Mouse (Mus musculus) kidney, embryonic 15.5 days (tissue): ENCODE measurements around the gene Lonp1. TPM values are rescaled to one million over a fixed set of nuclear protein-coding genes. Genes with fewer than 3 reads are reported as not detected.

ENCODE experiments used
- ATAC-seq: fragments of 200-750 bp; cut with Nextera tagmentation; replicated peaks from 2 replicates; pipeline ENCODE4 v1.8.0; 2017; ENCODE audit warnings: moderate TSS enrichment; ENCODE audit not compliant: low FRiP score
- H3K27ac ChIP-seq: fragments of 300-500 bp; sonication (generic); 2 replicates; pipeline ENCODE4 v1.5.1; 2015; ENCODE audit warnings: mild to moderate bottlenecking, inconsistent platforms
- H3K27me3 ChIP-seq: fragments of 300-500 bp; sonication (generic); 2 replicates; pipeline ENCODE4 v1.6.1; 2015; ENCODE audit warnings: inconsistent platforms
- H3K36me3 ChIP-seq: fragments of 300-500 bp; sonication (generic); 2 replicates; pipeline ENCODE4 v1.6.1; 2015; ENCODE audit warnings: inconsistent platforms
- H3K4me1 ChIP-seq: fragments of 300-500 bp; sonication (generic); 2 replicates; pipeline ENCODE4 v1.6.1; 2015; ENCODE audit warnings: inconsistent platforms
- H3K4me2 ChIP-seq: fragments of 300-500 bp; sonication (generic); 2 replicates; pipeline ENCODE4 v1.6.1; 2015; ENCODE audit warnings: moderate library complexity, mild to moderate bottlenecking, inconsistent platforms
- H3K4me3 ChIP-seq: fragments of 300-500 bp; sonication (generic); replicated peaks from 2 replicates; pipeline ENCODE4 v1.5.1; 2015; ENCODE audit warnings: mild to moderate bottlenecking, inconsistent platforms
- H3K9ac ChIP-seq: fragments of 300-500 bp; sonication (generic); 2 replicates; pipeline ENCODE4 v1.6.1; 2015; ENCODE audit warnings: mild to moderate bottlenecking, inconsistent platforms
- H3K9me3 ChIP-seq: fragments of 300-500 bp; sonication (generic); replicated peaks from 2 replicates; pipeline ENCODE4 v1.6.1; 2016; ENCODE audit warnings: inconsistent platforms
- WGBS: fragments of 180-500 bp; shearing (Covaris S2); methylation state at CpG from one replicate; pipeline ENCODE4 v1.1.7; 2015; ENCODE audit warnings: mixed read lengths; 5-methylcytosine and 5-hydroxymethylcytosine counted together
- polyA plus RNA-seq: library from polyadenylated mRNA; unstranded; fragments of >200 nt; fragmentation: Nextera tagmentation; extraction: Ambion mirVana; gene quantifications from 2 replicates; pipeline ENCODE4 v1.2.1, GENCODE M21; 2015

Gene Lonp1
- polyA plus RNA-seq, 1 experiment from 2014 or later, result 63.8 TPM

DNA sequence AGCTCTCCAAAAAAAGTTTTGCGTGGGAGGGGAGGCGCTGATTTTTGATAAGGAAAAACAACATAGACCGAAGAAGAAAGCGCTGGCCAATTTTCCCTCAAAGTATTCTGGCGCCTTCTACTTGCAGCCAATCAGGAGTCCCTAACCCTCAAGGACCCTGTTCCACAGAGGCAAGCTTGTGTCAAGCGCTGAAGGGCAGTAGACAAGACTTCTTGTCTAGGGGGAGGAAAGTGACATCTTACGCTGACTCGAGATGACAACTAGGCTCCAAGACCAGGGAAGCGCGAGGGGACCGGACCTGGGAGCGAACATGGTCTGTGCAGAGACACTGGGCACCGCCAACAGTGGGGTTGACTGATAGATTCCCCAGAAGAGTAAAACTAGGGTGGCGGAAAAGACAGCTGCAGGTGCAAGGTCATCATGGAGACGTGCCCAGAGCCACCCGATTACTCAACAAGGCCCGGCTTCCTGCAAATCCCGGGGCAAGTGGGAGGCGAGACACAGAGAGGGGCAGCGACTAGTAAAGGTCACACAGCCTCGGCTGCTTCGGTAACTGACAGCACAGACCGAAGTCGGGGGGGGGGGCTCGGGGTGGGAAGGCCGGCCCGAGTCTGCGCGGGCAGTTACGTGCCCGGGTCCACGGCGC is 43.0 kb downstream of the Lonp1 start:
- peak overlapping the region; percentile 80 for H3K4me2 ChIP-seq
- ATAC-seq, result no peak
- peaks cover 68% of the 10 kb centered on the region for H3K36me3 ChIP-seq
- H3K27ac ChIP-seq, result peak overlapping the region; percentile 97
- H3K9me3 ChIP-seq, result no peaks in the 10 kb centered on the region
- WGBS, result under 1% methylated on average over 33 of the region's 33 CpGs
- no peaks in the 10 kb centered on the region for H3K27me3 ChIP-seq
- peaks cover 47% of the 10 kb centered on the region for H3K4me1 ChIP-seq
- peak overlapping the region; percentile 82 for H3K4me3 ChIP-seq
- H3K9ac ChIP-seq, result peak overlapping the region; percentile 93

DNA sequence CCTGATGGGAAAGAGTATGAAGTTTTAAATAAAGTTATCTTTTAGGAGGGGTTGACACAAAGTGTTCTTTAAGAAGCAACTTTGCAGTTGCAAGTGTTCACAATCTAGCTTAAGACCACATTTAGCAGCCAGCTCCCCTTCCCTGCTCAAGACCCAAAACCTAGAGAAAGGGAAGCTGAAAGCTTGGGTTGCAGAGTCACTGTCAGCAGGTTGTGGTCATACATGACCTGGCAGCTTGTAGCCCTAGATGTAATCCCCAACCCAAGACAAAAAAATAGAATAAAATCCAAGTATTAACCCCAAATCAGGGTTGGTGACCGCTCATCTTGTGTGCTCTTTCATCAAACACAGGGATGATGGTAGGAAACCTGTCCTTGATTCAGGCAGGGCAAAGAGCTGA is 43.6 kb downstream of the Lonp1 start:
- Histone ChIP-seq H3K4me3 (peak overlapping the region; percentile 82), H3K9me3 (no peaks in the 10 kb centered on the region), H3K27ac (peak overlapping the region; percentile 97; the same call in 1 of the 2 replicates), H3K36me3 (peaks cover 68% of the 10 kb centered on the region), H3K9ac (peak overlapping the region; percentile 93), H3K4me1 (peaks cover 45% of the 10 kb centered on the region), H3K4me2 (peak overlapping the region; percentile 80), H3K27me3 (no peaks in the 10 kb centered on the region)
- WGBS, result 68% methylated on average over 1 of the region's 1 CpGs
- ATAC-seq, result no peak

DNA sequence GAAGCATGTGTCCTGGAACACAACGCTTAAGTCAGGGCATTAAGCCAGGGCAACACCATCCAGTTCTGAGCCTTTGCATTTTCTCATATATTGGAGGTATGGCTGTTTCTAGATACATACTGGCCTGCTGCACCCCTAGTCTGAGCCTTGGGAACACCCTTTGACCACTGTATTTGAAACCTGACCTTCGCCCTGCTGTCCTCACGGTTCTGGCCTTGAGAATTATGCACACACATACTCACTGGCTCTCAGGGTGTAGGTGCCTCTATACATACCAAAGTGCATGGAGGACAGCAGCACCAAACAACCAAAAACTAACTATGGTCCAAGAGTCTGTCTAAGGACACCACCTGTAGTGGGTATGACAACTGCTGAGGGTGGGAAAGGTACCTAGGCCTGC is 53.7 kb downstream of the Lonp1 start:
- ATAC-seq, result no peak
- H3K9ac ChIP-seq, result no peak overlapping the region
- no peaks in the 10 kb centered on the region for H3K9me3 ChIP-seq
- whole genome bisulfite sequencing, result 91% methylated on average over 3 of the region's 3 CpGs
- no peak overlapping the region for H3K4me2 ChIP-seq
- H3K27me3 ChIP-seq, result no peaks in the 10 kb centered on the region
- no peak overlapping the region for H3K4me3 ChIP-seq
- H3K27ac ChIP-seq, result no peak overlapping the region
- peaks cover 95% of the 10 kb centered on the region for H3K36me3 ChIP-seq
- no peaks in the 10 kb centered on the region for H3K4me1 ChIP-seq

DNA sequence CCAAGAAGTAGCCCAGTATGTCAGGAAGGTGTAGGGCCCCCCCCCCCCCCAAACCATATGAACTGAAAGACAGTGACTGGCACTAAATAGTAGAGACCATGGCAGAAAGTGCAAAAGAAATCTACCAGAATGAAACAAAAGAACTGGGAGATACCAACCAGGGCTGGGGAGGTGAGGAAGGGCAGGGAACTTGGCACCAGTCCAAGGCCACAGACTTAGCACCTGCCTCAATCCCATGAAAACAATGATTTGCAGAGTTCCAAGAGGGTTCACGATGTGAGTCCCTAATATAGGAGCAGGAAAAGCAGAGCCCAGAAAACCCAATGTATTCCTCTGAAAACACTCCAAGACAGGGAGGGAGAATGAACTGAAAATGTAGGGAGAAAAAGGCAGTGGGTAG is 54.5 kb downstream of the Lonp1 start:
- H3K27me3 ChIP-seq, result no peaks in the 10 kb centered on the region
- 50% methylated on average over 1 of the region's 1 CpGs for WGBS
- no peaks in the 10 kb centered on the region for H3K4me1 ChIP-seq
- no peak for ATAC-seq
- H3K4me3 ChIP-seq, result no peak overlapping the region
- H3K4me2 ChIP-seq, result no peak overlapping the region
- H3K9ac ChIP-seq, result no peak overlapping the region
- H3K36me3 ChIP-seq, result peaks cover 95% of the 10 kb centered on the region
- no peaks in the 10 kb centered on the region for H3K9me3 ChIP-seq
- H3K27ac ChIP-seq, result no peak overlapping the region

DNA sequence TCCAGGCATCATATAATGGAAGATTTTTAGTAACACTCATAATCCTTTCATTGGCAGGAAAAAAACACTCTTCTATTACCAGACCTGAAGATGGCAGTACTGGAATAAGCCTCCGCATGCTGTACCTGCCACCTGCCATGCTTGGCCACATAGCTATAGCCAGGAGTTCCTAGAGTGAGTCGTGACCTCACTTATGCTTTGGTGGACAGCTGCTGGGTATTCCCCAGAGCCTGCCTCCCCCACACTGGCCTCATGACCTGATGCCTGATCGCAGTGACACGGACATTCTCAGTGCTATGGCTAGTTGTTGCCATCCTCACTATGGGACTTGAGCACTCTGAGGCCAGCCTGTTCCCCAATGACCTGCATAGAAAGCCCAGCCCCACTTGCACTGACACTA is 56.4 kb downstream of the Lonp1 start:
- H3K4me1 ChIP-seq, result no peaks in the 10 kb centered on the region
- 84% methylated on average over 4 of the region's 4 CpGs for WGBS
- H3K36me3 ChIP-seq, result peaks cover 98% of the 10 kb centered on the region
- H3K9me3 ChIP-seq, result no peaks in the 10 kb centered on the region
- H3K27me3 ChIP-seq, result no peaks in the 10 kb centered on the region
- no peak overlapping the region for H3K4me2 ChIP-seq
- no peak overlapping the region for H3K27ac ChIP-seq
- no peak for ATAC-seq
- H3K9ac ChIP-seq, result no peak overlapping the region
- H3K4me3 ChIP-seq, result no peak overlapping the region

DNA sequence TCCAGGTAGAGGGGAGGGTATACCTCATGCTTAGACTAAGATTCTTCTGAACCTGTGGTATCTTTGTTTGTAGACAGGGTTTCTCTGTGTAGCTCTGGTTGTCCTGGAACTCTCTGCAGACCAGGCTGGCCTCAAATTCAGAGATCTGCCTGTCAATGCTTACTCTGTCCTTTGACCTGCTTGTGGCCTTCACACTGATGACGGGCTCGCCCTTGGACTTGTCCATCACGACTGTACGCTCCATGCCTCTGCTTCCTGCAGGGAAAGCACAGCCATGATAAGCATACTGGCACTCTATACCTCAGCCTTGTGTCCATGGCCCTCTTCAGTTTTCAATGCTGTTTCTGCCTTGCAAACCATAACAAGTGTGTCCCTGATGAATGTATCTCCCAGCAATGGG is 59.3 kb downstream of the Lonp1 start:
- H3K36me3 ChIP-seq, result peaks cover 100% of the 10 kb centered on the region
- H3K4me3 ChIP-seq, result no peak overlapping the region
- H3K27me3 ChIP-seq, result no peaks in the 10 kb centered on the region
- no peak overlapping the region for H3K4me2 ChIP-seq
- 96% methylated on average over 4 of the region's 4 CpGs for WGBS
- ATAC-seq, result no peak
- no peak overlapping the region for H3K27ac ChIP-seq
- no peaks in the 10 kb centered on the region for H3K4me1 ChIP-seq
- no peaks in the 10 kb centered on the region for H3K9me3 ChIP-seq
- H3K9ac ChIP-seq, result no peak overlapping the region

DNA sequence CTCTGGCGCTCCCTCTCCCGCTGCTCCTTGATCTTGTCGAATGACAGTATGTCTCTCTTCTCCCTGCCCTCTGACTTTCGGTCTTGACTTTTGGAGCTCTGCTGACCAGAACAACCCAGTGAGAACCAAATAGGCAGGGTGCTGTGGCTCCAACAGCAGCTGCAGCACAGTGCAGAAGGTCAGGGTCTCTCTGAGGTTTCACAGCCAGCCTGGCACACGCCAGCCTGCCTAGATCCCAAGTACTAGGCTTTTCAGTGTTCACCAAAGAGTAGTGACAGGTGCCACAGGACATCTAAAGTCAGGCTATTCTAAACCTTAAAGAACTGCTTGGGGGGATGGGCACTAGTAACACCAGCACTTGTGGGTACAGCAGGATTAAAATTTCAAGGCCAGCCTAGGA is 59.8 kb downstream of the Lonp1 start:
- 91% methylated on average over 5 of the region's 5 CpGs for WGBS
- H3K27me3 ChIP-seq, result no peaks in the 10 kb centered on the region
- no peak overlapping the region for H3K4me3 ChIP-seq
- no peak overlapping the region for H3K9ac ChIP-seq
- H3K27ac ChIP-seq, result no peak overlapping the region
- no peak for ATAC-seq
- no peaks in the 10 kb centered on the region for H3K9me3 ChIP-seq
- H3K4me2 ChIP-seq, result no peak overlapping the region
- H3K4me1 ChIP-seq, result no peaks in the 10 kb centered on the region
- H3K36me3 ChIP-seq, result peaks cover 100% of the 10 kb centered on the region

DNA sequence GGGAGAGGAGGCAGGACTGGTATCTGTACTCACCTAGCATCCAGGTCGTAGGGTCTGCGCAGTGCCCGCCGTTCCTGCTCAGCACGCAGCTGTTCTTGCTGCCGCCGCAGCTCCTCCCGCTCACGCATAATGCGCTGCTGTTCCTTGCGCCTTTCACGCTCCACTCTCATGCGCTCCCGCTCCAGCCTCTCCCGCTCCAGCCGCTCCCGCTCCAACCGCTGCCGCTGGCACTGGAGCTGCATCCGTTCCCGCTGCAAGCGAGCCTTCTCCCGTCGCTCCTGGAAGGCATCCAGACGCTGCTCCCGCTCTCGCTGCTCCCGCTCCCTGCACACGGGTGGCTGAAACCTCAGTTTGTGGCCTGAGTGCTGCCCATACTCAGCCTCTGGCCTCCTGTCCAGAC is 60.4 kb downstream of the Lonp1 start:
- Histone ChIP-seq H3K4me2 (no peak overlapping the region), H3K27me3 (no peaks in the 10 kb centered on the region), H3K4me1 (no peaks in the 10 kb centered on the region), H3K27ac (no peak overlapping the region), H3K9me3 (no peaks in the 10 kb centered on the region), H3K4me3 (no peak overlapping the region), H3K36me3 (peaks cover 100% of the 10 kb centered on the region), H3K9ac (no peak overlapping the region)
- no peak for ATAC-seq
- 95% methylated on average over 29 of the region's 29 CpGs for WGBS

Other genes with a start within 250 kb of the Lonp1 start
- gene Ptprs, start 150.4 kb downstream of the Lonp1 start, polyA plus RNA-seq, result 81.5 and 95.6 TPM in 2 replicates
- gene Znrf4, start 114.5 kb downstream of the Lonp1 start, polyA plus RNA-seq, result not detected in 2 replicates
- gene Gm20219, start 72.5 kb downstream of the Lonp1 start, polyA plus RNA-seq, result 1.2 and 1.4 TPM in 2 replicates
- gene Safb2, start 42.3 kb downstream of the Lonp1 start, polyA plus RNA-seq, result 89.5 and 92.4 TPM in 2 replicates
- gene Safb, start 42.1 kb downstream of the Lonp1 start, polyA plus RNA-seq, result 109 and 125 TPM in 2 replicates
- gene 2410015M20Rik, start 17.1 kb downstream of the Lonp1 start, polyA plus RNA-seq, result 239 and 249 TPM in 2 replicates
- gene Rpl36, start 13.5 kb downstream of the Lonp1 start, polyA plus RNA-seq, result 1,888 and 2,013 TPM in 2 replicates
- gene Catsperd, start 1.3 kb upstream of the Lonp1 start, polyA plus RNA-seq, result 0.59 and 0.93 TPM in 2 replicates
- 87.9 and 99.2 TPM in 2 replicates for gene Ranbp3, start 46.4 kb upstream of the Lonp1 start, polyA plus RNA-seq
- 470 and 471 TPM in 2 replicates for gene Ndufa11, start 90.9 kb upstream of the Lonp1 start, polyA plus RNA-seq
- 15.6 and 19.5 TPM in 2 replicates for gene Vmac, start 91.1 kb upstream of the Lonp1 start, polyA plus RNA-seq
- gene Nrtn, start 130.6 kb upstream of the Lonp1 start, polyA plus RNA-seq, result 6.5 and 7.1 TPM in 2 replicates
- 46.5 and 54.6 TPM in 2 replicates for gene Dus3l, start 137.9 kb upstream of the Lonp1 start, polyA plus RNA-seq
- gene Prr22, start 143.4 kb upstream of the Lonp1 start, polyA plus RNA-seq, result 1.7 and 1.8 TPM in 2 replicates
- gene Rfx2, start 204.1 kb upstream of the Lonp1 start, polyA plus RNA-seq, result 3.7 and 4.1 TPM in 2 replicates
- gene Acsbg2, start 247.6 kb upstream of the Lonp1 start, polyA plus RNA-seq, result not detected in 2 replicates
- 0.27 and 0.30 TPM in 2 replicates for gene 1700061G19Rik, start 248.6 kb upstream of the Lonp1 start, polyA plus RNA-seq